Mouse (Mus musculus): ENCODE data around the gene Kdm1b.

Kdm1b gene

GRCm38 (mm10) chr13:47056781-47057180 is 13.5 kb downstream of the Kdm1b start:
- no peak for DNase-seq (ENCODE audit: low spot score in 2 of 2)

- DNase-seq (ENCODE audit: low spot score in 2 of 2): no peak
Observed at GRCm38 (mm10) chr13:47062756-47063155, 19.5 kb downstream of the Kdm1b start.

- no peak for DNase-seq (ENCODE audit: low spot score in 2 of 2)
Observed at GRCm38 (mm10) chr13:47063985-47064760, 20.9 kb downstream of the Kdm1b start.

GRCm38 (mm10) chr13:47066516-47066915 is 23.2 kb downstream of the Kdm1b start:
- DNase-seq (ENCODE audit: low spot score in 2 of 2): no peak

- no peak for DNase-seq (ENCODE audit: low spot score in 2 of 2)
Observed at GRCm38 (mm10) chr13:47067001-47067400, 23.7 kb downstream of the Kdm1b start.

- DNase-seq (ENCODE audit: low spot score in 2 of 2): no peak
Observed at GRCm38 (mm10) chr13:47070329-47071080, 27.2 kb downstream of the Kdm1b start.

- no peak for DNase-seq (ENCODE audit: low spot score in 2 of 2)
Observed at GRCm38 (mm10) chr13:47071871-47072270, 28.6 kb downstream of the Kdm1b start.

- DNase-seq (ENCODE audit: low spot score in 2 of 2): no peak
Observed at GRCm38 (mm10) chr13:47072484-47072883, 29.2 kb downstream of the Kdm1b start.

GRCm38 (mm10) chr13:47076156-47076555 is 32.9 kb downstream of the Kdm1b start:
- no peak for DNase-seq (ENCODE audit: low spot score in 2 of 2)

GRCm38 (mm10) chr13:47077367-47077766 is 34.1 kb downstream of the Kdm1b start:
- no peak for DNase-seq (ENCODE audit: low spot score in 2 of 2)

GRCm38 (mm10) chr13:47078799-47079198 is 35.5 kb downstream of the Kdm1b start:
- DNase-seq (ENCODE audit: low spot score in 2 of 2): no peak

- no peak for DNase-seq (ENCODE audit: low spot score in 2 of 2)
Observed at GRCm38 (mm10) chr13:47080905-47081505, 37.7 kb downstream of the Kdm1b start.

GRCm38 (mm10) chr13:47088433-47088832 is 45.1 kb downstream of the Kdm1b start:
- no peak for DNase-seq (ENCODE audit: low spot score in 2 of 2)

GRCm38 (mm10) chr13:47089271-47089670 is 46.0 kb downstream of the Kdm1b start:
- DNase-seq (ENCODE audit: low spot score in 2 of 2): no peak

- no peak for DNase-seq (ENCODE audit: low spot score in 2 of 2)
Observed at GRCm38 (mm10) chr13:47093791-47094190, 50.5 kb downstream of the Kdm1b start.

- no peak for DNase-seq (ENCODE audit: low spot score in 2 of 2)
Observed at GRCm38 (mm10) chr13:47096591-47096990, 53.3 kb downstream of the Kdm1b start.

GRCm38 (mm10) chr13:47099265-47099664 is 56.0 kb downstream of the Kdm1b start:
- no peak for DNase-seq (ENCODE audit: low spot score in 2 of 2)

- DNase-seq (ENCODE audit: low spot score in 2 of 2): no peak
Observed at GRCm38 (mm10) chr13:47100587-47100986, 57.3 kb downstream of the Kdm1b start.

- no peak for DNase-seq (ENCODE audit: low spot score in 2 of 2)
Observed at GRCm38 (mm10) chr13:47104146-47104545, 60.8 kb downstream of the Kdm1b start.

GRCm38 (mm10) chr13:47104856-47105541 is 61.7 kb downstream of the Kdm1b start:
- no peak for DNase-seq (ENCODE audit: low spot score in 2 of 2)

- peak; percentile 68 to 69 for DNase-seq (ENCODE audit: low spot score in 2 of 2)
Observed at GRCm38 (mm10) chr13:47105711-47106579, 62.6 kb downstream of the Kdm1b start, which contains the start of gene Dek. Dek (minus strand) TSS chr13:47106201.
